Mouse (Mus musculus) heart, adult 2 months (tissue): Measurements from ENCODE around the gene Gucd1. TPM values are rescaled to one million over a fixed set of nuclear protein-coding genes. Genes with fewer than 3 reads are reported as not detected.
"Not testable (repeated sequence)": the region's sequence is repeated elsewhere in the genome, so short reads cannot be mapped to it uniquely, and the experiment has no call there.

Experiments used
- DNase-seq, 2 experiments: peaks; one replicate each; pipeline ENCODE4 v3.0.0; 2021
- H3K27ac ChIP-seq: fragments of 200-600 bp; 2 replicates; pipeline ENCODE4 v1.8.1; 2022
- H3K27me3 ChIP-seq: fragments of 200-500 bp; 2 replicates; pipeline ENCODE4 v1.6.1; 2012; ENCODE audit warnings: mild to moderate bottlenecking, low read length, inconsistent platforms, mixed read lengths; ENCODE audit not compliant: control insufficient read depth, insufficient read depth
- H3K36me3 ChIP-seq: fragments of 200-500 bp; 2 replicates; pipeline ENCODE4 v1.6.1; 2012; ENCODE audit warnings: low read length, inconsistent platforms; ENCODE audit not compliant: control insufficient read depth, insufficient read depth
- H3K4me1 ChIP-seq: fragments of 200-500 bp; 2 replicates; pipeline ENCODE4 v1.6.1; 2011; ENCODE audit warnings: low read length; ENCODE audit not compliant: control insufficient read depth, insufficient read depth
- H3K4me3 ChIP-seq: fragments of 200-600 bp; 2 replicates; pipeline ENCODE4 v1.8.1; 2022
- H3K79me2 ChIP-seq: fragments of 200-500 bp; replicated peaks from 2 replicates; pipeline ENCODE4 v1.6.1; 2012; ENCODE audit warnings: mild to moderate bottlenecking, inconsistent platforms, low read length, moderate library complexity, mixed read lengths; ENCODE audit not compliant: control insufficient read depth, insufficient read depth
- H3K9ac ChIP-seq: fragments of 200-500 bp; 2 replicates; pipeline ENCODE4 v1.6.1; 2012; ENCODE audit warnings: low read depth, mild to moderate bottlenecking, control low read depth, inconsistent platforms, low read length, mixed read lengths
- CTCF ChIP-seq: fragments of 200-600 bp; IDR thresholded peaks from 2 replicates; pipeline ENCODE4 v1.8.1; 2022; ENCODE audit warnings: antibody characterized with exemption, mild to moderate bottlenecking, moderate library complexity
- EP300 ChIP-seq: fragments of 200-500 bp; IDR thresholded peaks from 2 replicates; pipeline ENCODE4 v1.6.1; 2011; ENCODE audit warnings: low read depth, low read length, control low read depth; ENCODE audit not compliant: insufficient read depth
- POLR2A ChIP-seq: fragments of 200-500 bp; IDR thresholded peaks from 2 replicates; pipeline ENCODE4 v1.6.1; 2011; ENCODE audit warnings: mild to moderate bottlenecking, low read depth, low read length, control low read depth; ENCODE audit not compliant: insufficient read depth
- WGBS: fragments of 180-500 bp; shearing (Covaris S2); methylation state at CpG from one replicate; pipeline ENCODE4 v1.1.7; 2018; 5-methylcytosine and 5-hydroxymethylcytosine counted together
- intact Hi-C: fragments of 180-260 bp; cut with DNase I; formaldehyde crosslinking; loops from one replicate; pipeline ENCODE4 v1.15.1; 2025
- polyA plus RNA-seq: library from polyadenylated mRNA; depleted of rRNA; stranded (reverse); fragments of >200 nt; gene quantifications from 2 replicates; pipeline ENCODE4 v1.2.3, GENCODE M21; 2012
- total RNA-seq, 2 experiments: library from RNA; stranded (reverse); gene quantifications; 2 replicates each; pipeline ENCODE4 v1.2.3; 2021

The Gucd1 gene
- total and polyA plus RNA-seq, 3 experiments = 33.2 to 44.7 (median 37.7) TPM

DNA sequence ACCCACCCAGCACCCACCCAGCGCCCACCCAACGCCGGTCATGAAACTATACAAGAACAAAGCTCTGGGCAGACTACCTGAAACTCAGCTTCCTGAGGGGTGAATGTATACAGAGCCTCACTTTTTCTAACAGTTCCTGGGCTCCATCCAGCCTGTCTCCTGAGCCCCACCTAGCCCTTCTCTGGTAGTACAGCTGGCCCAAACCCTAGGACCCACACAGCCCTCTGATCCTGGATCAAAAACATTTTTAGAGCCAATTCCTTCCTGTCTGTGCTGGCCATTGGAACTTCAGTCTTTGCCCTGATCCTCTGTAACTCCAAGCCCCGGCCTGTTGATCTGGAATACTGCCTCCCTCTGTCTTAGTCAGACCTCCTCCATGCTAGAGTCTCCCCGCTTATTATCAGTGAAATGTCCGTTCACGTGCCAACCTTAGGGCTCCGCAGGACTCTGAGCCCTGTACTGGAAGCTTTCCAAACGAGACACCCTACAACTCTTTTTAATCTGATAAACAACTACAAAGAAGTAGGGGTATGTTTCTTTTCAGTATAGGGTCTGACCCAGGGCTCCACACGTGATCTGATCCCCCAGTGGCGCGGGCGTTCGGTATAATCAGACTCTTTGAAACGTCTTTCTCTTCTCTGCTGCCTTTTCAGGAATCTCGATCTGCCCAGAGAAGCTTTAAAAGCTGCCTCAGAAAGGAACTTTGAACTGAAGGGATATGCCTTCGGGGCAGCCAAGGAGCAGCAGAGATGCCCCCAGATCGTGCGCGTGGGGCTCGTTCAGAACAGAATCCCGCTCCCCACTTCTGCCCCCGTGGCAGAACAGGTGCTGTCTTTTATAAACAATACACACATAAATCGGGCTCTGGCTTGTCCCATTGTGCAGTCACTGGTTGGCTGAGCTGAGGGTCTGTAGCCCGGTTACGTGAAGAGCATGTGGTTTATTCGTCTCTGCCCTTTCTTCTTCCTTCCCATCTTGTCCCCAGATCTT lies 105.4 kb downstream of the Gucd1 start:
- 71% methylated on average over 27 of the region's 27 CpGs for WGBS
- TF ChIP-seq CTCF (no peak), POLR2A (no peak), EP300 (no peak)
- Histone ChIP-seq H3K4me3 (no peak overlapping the region), H3K36me3 (no peaks in the 10 kb centered on the region), H3K9ac (no peak overlapping the region), H3K79me2 (no peaks in the 10 kb centered on the region), H3K27ac (no peak overlapping the region), H3K4me1 (no peaks in the 10 kb centered on the region), H3K27me3 (no peaks in the 10 kb centered on the region)
- intact Hi-C loops = no loop called here
- no peak for DNase-seq

GRCm38 (mm10) chr10:75411343-75412113 lies 106.2 kb downstream of the Gucd1 start:
- intact Hi-C loops = not testable (repeated sequence)

GRCm38 (mm10) chr10:75407741-75408140 lies 110.0 kb downstream of the Gucd1 start:
- H3K4me1 ChIP-seq = no peaks in the 10 kb centered on the region
- H3K9ac ChIP-seq = no peak overlapping the region
- H3K79me2 ChIP-seq = no peaks in the 10 kb centered on the region
- DNase-seq = no peak
- no peaks in the 10 kb centered on the region for H3K36me3 ChIP-seq
- no peak overlapping the region for H3K4me3 ChIP-seq
- TF ChIP-seq POLR2A = no peak
- no peak for TF ChIP-seq EP300
- no peak for TF ChIP-seq CTCF
- H3K27ac ChIP-seq = no peak overlapping the region
- intact Hi-C loops = no loop called here
- H3K27me3 ChIP-seq = no peaks in the 10 kb centered on the region
- 83% methylated on average over 4 of the region's 4 CpGs for WGBS

More at GRCm38 (mm10) chr10:75411343-75412113, 106.2 kb downstream of the Gucd1 start:
- DNase-seq, H3K27ac ChIP-seq, H3K79me2 ChIP-seq, H3K4me3 ChIP-seq, H3K36me3 ChIP-seq, H3K27me3 ChIP-seq, H3K4me1 ChIP-seq, H3K9ac ChIP-seq: not testable (repeated sequence)
- 68% methylated on average over 10 of the region's 10 CpGs for WGBS

GRCm38 (mm10) chr10:75406755-75407154 lies 111.0 kb downstream of the Gucd1 start:
- Histone ChIP-seq H3K79me2 (no peaks in the 10 kb centered on the region), H3K27me3 (no peaks in the 10 kb centered on the region), H3K27ac (no peak overlapping the region), H3K4me3 (no peak overlapping the region), H3K9ac (no peak overlapping the region), H3K36me3 (no peaks in the 10 kb centered on the region), H3K4me1 (no peaks in the 10 kb centered on the region)
- intact Hi-C loops = no loop called here
- 34% methylated on average over 13 of the region's 13 CpGs for WGBS
- TF ChIP-seq POLR2A (no peak), CTCF (peak; percentile 15; the same call in 1 of the 2 replicates), EP300 (0 out of 2 replicates have a peak, but pooled peaks have one; percentile 8)
- peak; percentile 66 to 76 for DNase-seq

GRCm38 (mm10) chr10:75405916-75406315 lies 111.9 kb downstream of the Gucd1 start:
- no peak for DNase-seq
- H3K4me1 ChIP-seq = no peaks in the 10 kb centered on the region
- intact Hi-C loops = no loop called here
- no peak for TF ChIP-seq POLR2A
- TF ChIP-seq EP300 = no peak
- no peak for TF ChIP-seq CTCF
- H3K27me3 ChIP-seq = no peaks in the 10 kb centered on the region
- H3K36me3 ChIP-seq = no peaks in the 10 kb centered on the region
- H3K9ac ChIP-seq = no peak overlapping the region
- H3K4me3 ChIP-seq = no peak overlapping the region
- WGBS = 78% methylated on average over 8 of the region's 8 CpGs
- no peak overlapping the region for H3K27ac ChIP-seq
- no peaks in the 10 kb centered on the region for H3K79me2 ChIP-seq
